In genomic region chr1:14506831-14507690, GRCm38 (mm10) we compare ENCODE assay signal across 8 mouse cellular contexts.
DNase-seq lines count a peak whose midpoint lies in the region; ATAC-seq and TF ChIP-seq lines count a peak whose summit lies in the region.

No protein-coding gene starts in this region.

- H3K4me2 ChIP-seq in heart, embryonic 11.5 days: peak overlapping the region; percentile 87
- peak overlapping the region; percentile 68 for H3K4me2 ChIP-seq in forebrain, embryonic 16.5 days (ENCODE audit: low read length)
- H3K4me2 ChIP-seq in liver, embryonic 12.5 days: peak overlapping the region; percentile 61
- peak overlapping the region; percentile 75 for H3K4me2 ChIP-seq in stomach, embryonic 16.5 days (ENCODE audit: low read depth, low read length)

- in situ Hi-C loops in ES-E14 (cut with MboI; ENCODE audit: low sequenced_read_pairs in 2 of 2, unreplicated experiment in 2 of 2): no loop called here

- DNase-seq in heart, adult 11 months: no peak
- no peak for DNase-seq in ES-E14 (ENCODE audit: low read depth, low spot score)

- H3K9me3 ChIP-seq in heart, embryonic 11.5 days (replicated peaks; ENCODE audit: control insufficient read depth, low read length): no peaks in the 10 kb centered on the region
- no peaks in the 10 kb centered on the region for H3K9me3 ChIP-seq in ES-E14 (ENCODE audit: control insufficient read depth, insufficient read depth, low read depth, low read length)
- H3K9me3 ChIP-seq in forebrain, embryonic 16.5 days (ENCODE audit: control insufficient read depth, low read length): no peaks in the 10 kb centered on the region
- H3K9me3 ChIP-seq in liver, embryonic 12.5 days (replicated peaks): no peaks in the 10 kb centered on the region
- no peaks in the 10 kb centered on the region for H3K9me3 ChIP-seq in stomach, embryonic 16.5 days (replicated peaks; ENCODE audit: control insufficient read depth, low read length)

- no peak overlapping the region for H3K27ac ChIP-seq in heart, embryonic 11.5 days (ENCODE audit: low read depth, low read length)
- no peak overlapping the region for H3K27ac ChIP-seq in ES-E14 (ENCODE audit: insufficient read depth, low read depth, low read length, poor library complexity, severe bottlenecking)
- no peak overlapping the region for H3K27ac ChIP-seq in forebrain, embryonic 16.5 days (ENCODE audit: low read length)
- H3K27ac ChIP-seq in liver, embryonic 12.5 days: no peak overlapping the region
- no peak overlapping the region for H3K27ac ChIP-seq in stomach, embryonic 16.5 days (ENCODE audit: low read length)

- peak; percentile 65; the same call in 1 of the 2 replicates for ATAC-seq in heart, embryonic 11.5 days (replicated peaks; ENCODE audit: insufficient number of reproducible peaks, low FRiP score, low TSS enrichment)
- ATAC-seq in forebrain, embryonic 16.5 days: peak; percentile 9; the same call in 1 of the 2 replicates
- ATAC-seq in liver, embryonic 12.5 days: peak; percentile 35
- no peak; the same call in 1 of the 2 replicates for ATAC-seq in stomach, embryonic 16.5 days (ENCODE audit: insufficient read depth, low FRiP score)
- ATAC-seq in frontal cortex, adult (ENCODE audit: low TSS enrichment): no peak
- no peak for ATAC-seq in inflammation-experienced regulatory T-cells, adult 6 months

- H3K9ac ChIP-seq in heart, embryonic 11.5 days (ENCODE audit: low read depth, low read length): peak overlapping the region; percentile 10; the same call in 1 of the 2 replicates
- no peak overlapping the region for H3K9ac ChIP-seq in ES-E14 (ENCODE audit: insufficient read depth, low read depth, low read length, poor library complexity, severe bottlenecking)
- peak overlapping the region; percentile 41 for H3K9ac ChIP-seq in forebrain, embryonic 16.5 days (replicated peaks; ENCODE audit: low read depth, low read length)
- no peak overlapping the region for H3K9ac ChIP-seq in liver, embryonic 12.5 days
- 0 out of 2 replicates have a peak overlapping the region, but pooled peaks have one; percentile 55 for H3K9ac ChIP-seq in stomach, embryonic 16.5 days (ENCODE audit: low read length)

- 1% methylated on average over 36 of the region's 36 CpGs for WGBS in heart, embryonic 11.5 days (ENCODE audit: insufficient replicate concordance)
- 8% methylated on average over 35 of the region's 36 CpGs for WGBS in forebrain, embryonic 16.5 days
- 2% methylated on average over 35 of the region's 36 CpGs for WGBS in liver, embryonic 12.5 days (ENCODE audit: insufficient replicate concordance)
- 6% methylated on average over 35 of the region's 36 CpGs for WGBS in stomach, embryonic 16.5 days

- peaks cover 52% of the 10 kb centered on the region for H3K27me3 ChIP-seq in heart, embryonic 11.5 days (ENCODE audit: control insufficient read depth, insufficient read depth, low read length)
- peaks cover 29% of the 10 kb centered on the region for H3K27me3 ChIP-seq in forebrain, embryonic 16.5 days (replicated peaks; ENCODE audit: control insufficient read depth, insufficient read depth, low read length)
- peaks cover 74% of the 10 kb centered on the region for H3K27me3 ChIP-seq in liver, embryonic 12.5 days (replicated peaks)
- peaks cover 37% of the 10 kb centered on the region for H3K27me3 ChIP-seq in stomach, embryonic 16.5 days (ENCODE audit: control insufficient read depth, insufficient read depth, low read length)

- peak overlapping the region; percentile 59 for H3K4me3 ChIP-seq in heart, embryonic 11.5 days (ENCODE audit: low read depth, low read length)
- peak overlapping the region; percentile 33 to 51; a peak in 3 of 4 replicates for H3K4me3 ChIP-seq in ES-E14 (ENCODE audit: insufficient read depth in 1 of 2, low read depth in 1 of 2, low read length in 2 of 2, poor library complexity in 1 of 2, severe bottlenecking in 1 of 2)
- H3K4me3 ChIP-seq in forebrain, embryonic 16.5 days (replicated peaks; ENCODE audit: low read length): peak overlapping the region; percentile 42
- H3K4me3 ChIP-seq in liver, embryonic 12.5 days: peak overlapping the region; percentile 40
- H3K4me3 ChIP-seq in stomach, embryonic 16.5 days (replicated peaks; ENCODE audit: low read length): peak overlapping the region; percentile 47

- no peaks in the 10 kb centered on the region for H3K36me3 ChIP-seq in heart, embryonic 11.5 days (ENCODE audit: control insufficient read depth, insufficient read depth, low read length)
- H3K36me3 ChIP-seq in ES-E14 (ENCODE audit: control insufficient read depth, insufficient read depth, low read length, poor library complexity, severe bottlenecking): no peaks in the 10 kb centered on the region
- no peaks in the 10 kb centered on the region for H3K36me3 ChIP-seq in forebrain, embryonic 16.5 days (ENCODE audit: control insufficient read depth, insufficient read depth)
- no peaks in the 10 kb centered on the region for H3K36me3 ChIP-seq in liver, embryonic 12.5 days
- no peaks in the 10 kb centered on the region for H3K36me3 ChIP-seq in stomach, embryonic 16.5 days (ENCODE audit: control insufficient read depth, insufficient read depth, low read length)

- peaks cover 4% of the 10 kb centered on the region; the same call in 1 of the 2 replicates for H3K4me1 ChIP-seq in heart, embryonic 11.5 days (ENCODE audit: control insufficient read depth, insufficient read depth, low read length)
- H3K4me1 ChIP-seq in ES-E14 (ENCODE audit: control insufficient read depth in 2 of 2, insufficient read depth in 2 of 2, low read length in 2 of 2, poor library complexity in 1 of 2): peaks cover 0 to 1% of the 10 kb centered on the region in 2 experiments; a peak in 1 of 4 replicates
- H3K4me1 ChIP-seq in forebrain, embryonic 16.5 days (replicated peaks; ENCODE audit: control insufficient read depth, insufficient read depth, low read length): peaks cover 10% of the 10 kb centered on the region
- 0 out of 2 replicates have a peak, but pooled peaks cover 6% of the 10 kb centered on the region for H3K4me1 ChIP-seq in liver, embryonic 12.5 days
- H3K4me1 ChIP-seq in stomach, embryonic 16.5 days (ENCODE audit: control insufficient read depth, insufficient read depth, low read length): peaks cover 7% of the 10 kb centered on the region; the same call in 1 of the 2 replicates

TF ChIP-seq in ES-E14, 5 proteins besides CTCF, POLR2A, EP300 and RAD21:
- TF ChIP-seq ZC3H11A (IDR thresholded peaks at IDR 0.05; ENCODE audit: borderline replicate concordance, low read depth, low read length) (no peak), CHD2 (IDR thresholded peaks at IDR 0.05; ENCODE audit: low read depth, low read length) (no peak), HCFC1 (IDR thresholded peaks at IDR 0.05; ENCODE audit: borderline replicate concordance, insufficient read depth, low read length) (no peak), MAFK (IDR thresholded peaks at IDR 0.05; ENCODE audit: insufficient read depth, low read depth, low read length) (no peak), ZNF384 (IDR thresholded peaks at IDR 0.05; ENCODE audit: low read depth, low read length) (no peak)

Comparison
In these comparisons a context has a peak if more than half of its experiments do, and no peak if none do; other contexts are left out.
1. ATAC-seq: peak in heart, embryonic 11.5 days (single experiment), forebrain, embryonic 16.5 days (single experiment) and liver, embryonic 12.5 days (single experiment); none in stomach, embryonic 16.5 days (single experiment), frontal cortex, adult (single experiment) and inflammation-experienced regulatory T-cells, adult 6 months (single experiment).
2. H3K9ac ChIP-seq: peak in heart, embryonic 11.5 days (single experiment), forebrain, embryonic 16.5 days (single experiment) and stomach, embryonic 16.5 days (single experiment); none in ES-E14 (single experiment) and liver, embryonic 12.5 days (single experiment).
3. Peak in every context shown above with its lines, with median percentiles within 50 percentile points of each other: H3K4me2 ChIP-seq and H3K4me3 ChIP-seq.